Mouse (Mus musculus): ENCODE results near the gene Dph2.

The Dph2 gene

GRCm38 (mm10) chr4:117891738-117892161 lies at the start of gene Dph2:
Dph2 (minus strand) TSS chr4:117892032.
- DNase-seq (ENCODE audit: low spot score in 2 of 2), result peak; percentile 80 to 85

- no peak for DNase-seq (ENCODE audit: low spot score in 2 of 2)
Measured at GRCm38 (mm10) chr4:117936964-117937363, 45.1 kb upstream of the Dph2 start.

GRCm38 (mm10) chr4:117934081-117934480 lies 42.2 kb upstream of the Dph2 start:
- DNase-seq (ENCODE audit: low spot score in 2 of 2), result no peak

GRCm38 (mm10) chr4:117933248-117933647 lies 41.4 kb upstream of the Dph2 start:
- DNase-seq (ENCODE audit: low spot score in 2 of 2), result no peak

GRCm38 (mm10) chr4:117929391-117929881 lies 37.6 kb upstream of the Dph2 start, which contains the start of gene Artn:
Artn (minus strand) TSS chr4:117929763.
- DNase-seq (ENCODE audit: low spot score in 2 of 2), result no peak

GRCm38 (mm10) chr4:117928699-117929241 lies 36.9 kb upstream of the Dph2 start:
- peak in 1 of 2 experiments; percentile 56 for DNase-seq (ENCODE audit: low spot score in 2 of 2)

- DNase-seq (ENCODE audit: low spot score in 2 of 2), result no peak
Measured at GRCm38 (mm10) chr4:117928234-117928633, 36.4 kb upstream of the Dph2 start.

- peak; percentile 66 to 74 for DNase-seq (ENCODE audit: low spot score in 2 of 2)
Measured at GRCm38 (mm10) chr4:117926545-117927482, 35.0 kb upstream of the Dph2 start.

GRCm38 (mm10) chr4:117924916-117925315 lies 33.1 kb upstream of the Dph2 start:
- no peak for DNase-seq (ENCODE audit: low spot score in 2 of 2)

- no peak for DNase-seq (ENCODE audit: low spot score in 2 of 2)
Measured at GRCm38 (mm10) chr4:117923450-117923849, 31.6 kb upstream of the Dph2 start.

GRCm38 (mm10) chr4:117921358-117921757 lies 29.5 kb upstream of the Dph2 start:
- DNase-seq (ENCODE audit: low spot score in 2 of 2), result no peak

GRCm38 (mm10) chr4:117918762-117919161 lies 26.9 kb upstream of the Dph2 start:
- no peak for DNase-seq (ENCODE audit: low spot score in 2 of 2)

GRCm38 (mm10) chr4:117918261-117918660 lies 26.4 kb upstream of the Dph2 start:
- DNase-seq (ENCODE audit: low spot score in 2 of 2), result no peak

- DNase-seq (ENCODE audit: low spot score in 2 of 2), result no peak
Measured at GRCm38 (mm10) chr4:117917847-117918246, 26.0 kb upstream of the Dph2 start.

- no peak for DNase-seq (ENCODE audit: low spot score in 2 of 2)
Measured at GRCm38 (mm10) chr4:117917402-117917801, 25.6 kb upstream of the Dph2 start.

- DNase-seq (ENCODE audit: low spot score in 2 of 2), result no peak
Measured at GRCm38 (mm10) chr4:117916386-117916785, 24.6 kb upstream of the Dph2 start.

GRCm38 (mm10) chr4:117915489-117916105 lies 23.8 kb upstream of the Dph2 start:
- DNase-seq (ENCODE audit: low spot score in 2 of 2), result peak in 1 of 2 experiments; percentile 46

GRCm38 (mm10) chr4:117914591-117915442 lies 23.0 kb upstream of the Dph2 start, which contains the start of gene Ipo13:
Ipo13 (minus strand) TSS chr4:117914999.
- DNase-seq (ENCODE audit: low spot score in 2 of 2), result peak; percentile 94 to 95

- DNase-seq (ENCODE audit: low spot score in 2 of 2), result no peak
Measured at GRCm38 (mm10) chr4:117914031-117914430, 22.2 kb upstream of the Dph2 start.

GRCm38 (mm10) chr4:117913421-117913820 lies 21.6 kb upstream of the Dph2 start:
- no peak for DNase-seq (ENCODE audit: low spot score in 2 of 2)

GRCm38 (mm10) chr4:117912685-117913273 lies 20.9 kb upstream of the Dph2 start:
- no peak for DNase-seq (ENCODE audit: low spot score in 2 of 2)

Measured in frontal cortex, postnatal 36 days (tissue).